10 mouse cellular contexts compared by ENCODE assay signal in the genomic region with DNA sequence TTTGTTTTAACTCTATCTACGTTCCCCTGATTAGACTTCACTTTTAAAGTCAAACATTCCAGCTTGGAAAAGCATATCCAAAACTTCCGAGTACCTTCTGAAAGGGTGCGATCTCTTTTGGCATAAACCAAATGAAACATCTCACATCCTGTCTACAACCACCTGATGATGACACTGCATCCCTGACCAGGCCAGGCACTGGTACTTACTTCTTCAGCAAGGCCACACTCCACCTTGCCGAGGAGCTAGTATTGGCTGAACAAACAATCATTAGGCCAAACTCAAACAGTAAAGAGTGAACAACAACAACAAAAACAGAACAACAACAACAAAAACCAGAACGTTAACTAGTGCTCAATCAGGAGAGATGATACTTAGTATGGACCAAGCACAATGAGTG. TPM values are rescaled to one million over a fixed set of nuclear protein-coding genes. Genes with fewer than 3 reads are reported as not detected.
DNase-seq lines count a peak whose midpoint lies in the region; ATAC-seq and TF ChIP-seq lines count a peak whose summit lies in the region.
"Had no signal": no experiment of that assay in that cellular context is flagged by ENCODE, and none has a peak within 500 bp of the region (broad histone marks: within the 10 kb centered on the region; RNA-seq: fewer than 3 reads in every experiment).

No protein-coding gene starts in this region.

- no peak overlapping the region for H3K27ac ChIP-seq in heart, embryonic 11.5 days (ENCODE audit: low read depth, low read length)
- H3K27ac ChIP-seq in ES-Bruce4 (ENCODE audit: insufficient read depth, low read length) = no peak overlapping the region
- H3K27ac ChIP-seq in hindbrain, embryonic 10.5 days = peak overlapping the region; percentile 95; the same call in 1 of the 2 replicates
- no peak overlapping the region; the same call in 1 of the 2 replicates for H3K27ac ChIP-seq in liver, embryonic 16.5 days (ENCODE audit: low read length)

- no peak for TF ChIP-seq POLR2A in ES-Bruce4 (IDR thresholded peaks at IDR 0.05; ENCODE audit: insufficient read depth, low read length)

- no peak for ATAC-seq in heart, embryonic 11.5 days (replicated peaks; ENCODE audit: insufficient number of reproducible peaks, low FRiP score, low TSS enrichment)
- ATAC-seq in liver, embryonic 16.5 days (ENCODE audit: low read depth) = no peak

- whole genome bisulfite sequencing in heart, embryonic 11.5 days (ENCODE audit: insufficient replicate concordance) = 59% methylated on average over 5 of the region's 5 CpGs
- WGBS in hindbrain, embryonic 10.5 days = 67% methylated on average over 5 of the region's 5 CpGs
- whole genome bisulfite sequencing in liver, embryonic 16.5 days (ENCODE audit: insufficient replicate concordance) = 59% methylated on average over 5 of the region's 5 CpGs

- peaks cover 17% of the 10 kb centered on the region for H3K4me1 ChIP-seq in heart, embryonic 11.5 days (ENCODE audit: control insufficient read depth, insufficient read depth, low read length)
- H3K4me1 ChIP-seq in ES-Bruce4 (ENCODE audit: control insufficient read depth, insufficient read depth, low read length) = peaks cover 1% of the 10 kb centered on the region
- peaks cover 36% of the 10 kb centered on the region for H3K4me1 ChIP-seq in hindbrain, embryonic 10.5 days (replicated peaks)
- H3K4me1 ChIP-seq in liver, embryonic 16.5 days (ENCODE audit: control insufficient read depth, low read depth, low read length) = peaks cover 23% of the 10 kb centered on the region

- peak overlapping the region; percentile 69 for H3K4me3 ChIP-seq in heart, embryonic 11.5 days (ENCODE audit: low read depth, low read length)
- H3K4me3 ChIP-seq in ES-Bruce4 (ENCODE audit: low read depth, low read length) = peak overlapping the region; percentile 36
- peak overlapping the region; percentile 85 for H3K4me3 ChIP-seq in hindbrain, embryonic 10.5 days
- H3K4me3 ChIP-seq in liver, embryonic 16.5 days (ENCODE audit: low read depth, low read length) = peak overlapping the region; percentile 82

- intact Hi-C loops in left cerebral cortex, postnatal 25 days (cut with DNase I) = no loop called here

- no peaks in the 10 kb centered on the region for H3K27me3 ChIP-seq in heart, embryonic 11.5 days (ENCODE audit: control insufficient read depth, insufficient read depth, low read length)
- no peaks in the 10 kb centered on the region for H3K27me3 ChIP-seq in ES-Bruce4 (ENCODE audit: control insufficient read depth, insufficient read depth, low read length, poor library complexity, severe bottlenecking)
- no peaks in the 10 kb centered on the region for H3K27me3 ChIP-seq in hindbrain, embryonic 10.5 days (ENCODE audit: insufficient read depth, poor library complexity, severe bottlenecking)
- H3K27me3 ChIP-seq in liver, embryonic 16.5 days (ENCODE audit: control insufficient read depth, insufficient read depth, low read depth, low read length) = no peaks in the 10 kb centered on the region

- no peaks in the 10 kb centered on the region for H3K9me3 ChIP-seq in heart, embryonic 11.5 days (replicated peaks; ENCODE audit: control insufficient read depth, low read length)
- no peaks in the 10 kb centered on the region for H3K9me3 ChIP-seq in ES-Bruce4 (replicated peaks; ENCODE audit: control insufficient read depth, insufficient read depth, low read length, poor library complexity, severe bottlenecking)
- no peaks in the 10 kb centered on the region for H3K9me3 ChIP-seq in hindbrain, embryonic 10.5 days
- no peaks in the 10 kb centered on the region for H3K9me3 ChIP-seq in liver, embryonic 16.5 days (replicated peaks; ENCODE audit: control insufficient read depth, low read length)

- peaks cover 6% of the 10 kb centered on the region for H3K36me3 ChIP-seq in heart, embryonic 11.5 days (ENCODE audit: control insufficient read depth, insufficient read depth, low read length)
- peaks cover 13% of the 10 kb centered on the region for H3K36me3 ChIP-seq in ES-Bruce4 (ENCODE audit: control insufficient read depth, insufficient read depth, low read length, poor library complexity, severe bottlenecking)
- peaks cover 35% of the 10 kb centered on the region for H3K36me3 ChIP-seq in hindbrain, embryonic 10.5 days
- peaks cover 4% of the 10 kb centered on the region; the same call in 1 of the 2 replicates for H3K36me3 ChIP-seq in liver, embryonic 16.5 days (ENCODE audit: control insufficient read depth, insufficient read depth)

- DNase-seq in heart, adult 8-10 months (ENCODE audit: low spot score) = no peak
- DNase-seq in hindbrain, embryonic 10.5 days (ENCODE audit: low spot score) = no peak
- no peak for DNase-seq in adrenal gland, adult 8-10 months
- no peak for DNase-seq in thymus, postnatal 0 days (ENCODE audit: low spot score)
- DNase-seq in left cerebral cortex, postnatal 25 days (ENCODE audit: low spot score in 2 of 2) = no peak
- DNase-seq: gastrocnemius, postnatal 36 days; thymus, adult 2 months had no signal

- TF ChIP-seq CTCF in ES-Bruce4 (IDR thresholded peaks at IDR 0.05; ENCODE audit: low read depth, low read length) = no peak

- peak overlapping the region; percentile 84 for H3K4me2 ChIP-seq in heart, embryonic 11.5 days
- peak overlapping the region; percentile 90 for H3K4me2 ChIP-seq in liver, embryonic 16.5 days (ENCODE audit: low read depth, low read length)

- H3K9ac ChIP-seq in heart, embryonic 11.5 days (ENCODE audit: low read depth, low read length) = peak overlapping the region; percentile 94; the same call in 1 of the 2 replicates
- H3K9ac ChIP-seq in ES-Bruce4 (ENCODE audit: low read depth, poor library complexity, severe bottlenecking) = peak overlapping the region; percentile 84; the same call in 1 of the 2 replicates
- no peak overlapping the region for H3K9ac ChIP-seq in liver, embryonic 16.5 days (ENCODE audit: low read depth, low read length)

- TF ChIP-seq EP300 in ES-Bruce4 (IDR thresholded peaks at IDR 0.05; ENCODE audit: insufficient read depth, low read depth, low read length) = no peak

RNA-seq across cellular contexts. Expression of a gene that starts 1.9 kb away (rescaled TPM):
- 218 and 257 TPM in 2 replicates for polyA plus RNA-seq in heart, embryonic 11.5 days (2014; fragmentation: Nextera tagmentation; extraction: Ambion mirVana)
- total RNA-seq in heart, adult 8-10 months (2022) = 10 to 100 TPM; 35.8 to 45.8 (median 38.8) TPM
- 186 and 208 TPM in 2 replicates for polyA plus RNA-seq in ES-Bruce4 (2011; ENCODE audit: insufficient read depth, insufficient read length, low read depth, missing spikeins)
- polyA plus RNA-seq in hindbrain, embryonic 10.5 days (2016; fragmentation: Nextera tagmentation; extraction: Ambion mirVana) = 242 and 299 TPM in 2 replicates
- polyA plus RNA-seq in liver, embryonic 16.5 days (2015; fragmentation: Nextera tagmentation; extraction: Ambion mirVana) = 132 and 136 TPM in 2 replicates
- total RNA-seq in adrenal gland, adult 8-10 months (2022) = 100 to 1,000 TPM in 2 of 4 experiments, 10 to 100 TPM in 2; 98.3 to 114 (median 107) TPM
- 92.3 and 121 TPM in 2 replicates for polyA plus RNA-seq in thymus, postnatal 0 days (2015; fragmentation: Nextera tagmentation; extraction: Ambion mirVana)
- 10 to 100 TPM; 67.1 to 71.1 TPM for total RNA-seq in left cerebral cortex, postnatal 25 days (2021)

RNA-seq across cellular contexts. Expression of a gene that starts 19.3 kb away (rescaled TPM):
- polyA plus RNA-seq in heart, embryonic 11.5 days (2014; fragmentation: Nextera tagmentation; extraction: Ambion mirVana) = 1.1 and 1.7 TPM in 2 replicates
- 1 to 10 TPM in 3 of 4 experiments, under 1 TPM in 1; 0.97 to 1.3 (median 1.1) TPM for total RNA-seq in heart, adult 8-10 months (2022)
- 0.67 and 0.79 TPM in 2 replicates for polyA plus RNA-seq in ES-Bruce4 (2011; ENCODE audit: insufficient read depth, insufficient read length, low read depth, missing spikeins)
- polyA plus RNA-seq in hindbrain, embryonic 10.5 days (2016; fragmentation: Nextera tagmentation; extraction: Ambion mirVana) = 7.0 TPM in 2 replicates
- polyA plus RNA-seq in liver, embryonic 16.5 days (2015; fragmentation: Nextera tagmentation; extraction: Ambion mirVana) = 0.37 and 0.40 TPM in 2 replicates
- total RNA-seq in adrenal gland, adult 8-10 months (2022) = 1 to 10 TPM; 1.0 to 1.8 (median 1.5) TPM
- 1.6 and 2.6 TPM in 2 replicates for polyA plus RNA-seq in thymus, postnatal 0 days (2015; fragmentation: Nextera tagmentation; extraction: Ambion mirVana)
- total RNA-seq in left cerebral cortex, postnatal 25 days (2021) = 1 to 10 TPM; 4.9 to 5.0 TPM

RNA-seq across cellular contexts. Expression of a gene that starts 24.1 kb away (rescaled TPM):
- polyA plus RNA-seq in heart, embryonic 11.5 days (2014; fragmentation: Nextera tagmentation; extraction: Ambion mirVana) = 2.8 and 4.0 TPM in 2 replicates
- total RNA-seq in heart, adult 8-10 months (2022) = 1 to 10 TPM; 5.9 to 8.4 (median 6.9) TPM
- 3.0 and 3.3 TPM in 2 replicates for polyA plus RNA-seq in ES-Bruce4 (2011; ENCODE audit: insufficient read depth, insufficient read length, low read depth, missing spikeins)
- 8.1 and 9.7 TPM in 2 replicates for polyA plus RNA-seq in hindbrain, embryonic 10.5 days (2016; fragmentation: Nextera tagmentation; extraction: Ambion mirVana)
- polyA plus RNA-seq in liver, embryonic 16.5 days (2015; fragmentation: Nextera tagmentation; extraction: Ambion mirVana) = 1.6 and 1.9 TPM in 2 replicates
- total RNA-seq in adrenal gland, adult 8-10 months (2022) = 10 to 100 TPM; 15.0 to 19.0 (median 17.3) TPM
- polyA plus RNA-seq in thymus, postnatal 0 days (2015; fragmentation: Nextera tagmentation; extraction: Ambion mirVana) = 8.6 and 11.1 TPM in 2 replicates
- 10 to 100 TPM; 19.3 to 19.6 TPM for total RNA-seq in left cerebral cortex, postnatal 25 days (2021)
